Comparison of ENCODE assay signal across 8 mouse cellular contexts in the genomic region with DNA sequence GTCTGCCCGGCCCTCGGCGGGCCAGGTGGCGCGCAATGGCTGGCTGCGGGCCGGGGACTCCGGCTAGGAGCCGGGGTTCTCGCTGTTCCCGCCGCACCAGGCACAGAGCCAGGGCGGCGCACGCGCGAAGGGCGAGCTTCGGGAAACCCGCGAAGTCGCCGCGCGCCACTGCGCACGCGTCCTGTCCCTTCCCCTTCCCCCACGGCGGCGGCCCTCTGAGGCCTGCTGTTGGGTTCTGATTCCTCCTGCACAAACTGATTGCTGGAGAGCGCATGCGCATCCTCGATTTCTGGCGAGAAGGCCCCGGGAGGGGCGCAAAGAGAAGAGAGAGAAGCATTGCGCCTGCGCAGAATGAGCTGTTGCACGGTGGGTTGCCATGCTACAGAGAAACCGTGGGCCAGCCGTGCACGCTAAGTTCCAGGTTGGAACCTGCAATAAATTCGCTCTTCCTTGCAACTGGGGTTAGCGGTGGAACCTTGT. TPM values are rescaled to one million over a fixed set of nuclear protein-coding genes. Genes with fewer than 3 reads are reported as not detected.
DNase-seq lines count a peak whose midpoint lies in the region; ATAC-seq and TF ChIP-seq lines count a peak whose summit lies in the region.

No protein-coding gene starts in this region.

- peaks cover 8% of the 10 kb centered on the region for H3K4me1 ChIP-seq in cortical plate, adult 2 months (ENCODE audit: control insufficient read depth, insufficient read depth, low read length)
- H3K4me1 ChIP-seq in megakaryocyte, embryonic 14.5 days = peaks cover 67% of the 10 kb centered on the region

- H3K36me3 ChIP-seq in megakaryocyte, embryonic 14.5 days (replicated peaks; ENCODE audit: low read length) = peaks cover 29% of the 10 kb centered on the region

- peak; percentile 96 to 99 for DNase-seq in gastrocnemius, adult 8-10 months (ENCODE audit: low spot score in 2 of 2)
- DNase-seq in hindlimb bud, embryonic 11.5 days (ENCODE audit: extremely low spot score, low read depth, low spot score) = peak; percentile 100
- peak; percentile 95 to 99 for DNase-seq in left cerebral cortex, adult 8-10 months (ENCODE audit: low spot score in 2 of 2)
- peak; percentile 100 for DNase-seq in right cerebral cortex, postnatal 10 days (ENCODE audit: low spot score in 2 of 2)
- DNase-seq in urinary bladder, postnatal 36 days (ENCODE audit: low spot score in 2 of 2) = peak; percentile 96 to 99

- ATAC-seq in activated CD4-positive, CD25-positive, alpha-beta regulatory T cell, adult 4 months = peak; percentile 62

- no peaks in the 10 kb centered on the region for H3K9me3 ChIP-seq in megakaryocyte, embryonic 14.5 days

- peak overlapping the region; percentile 70 for H3K27ac ChIP-seq in cortical plate, adult 2 months (ENCODE audit: insufficient read depth, low read length)

- TF ChIP-seq POLR2A in cortical plate, adult 2 months (IDR thresholded peaks at IDR 0.05; ENCODE audit: extremely low read depth, insufficient read depth, low read length) = peak; percentile 65; the same call in 1 of the 2 replicates

- H3K4me3 ChIP-seq in cortical plate, adult 2 months (ENCODE audit: insufficient read depth, low read length) = peak overlapping the region; percentile 45
- peak overlapping the region; percentile 99 for H3K4me3 ChIP-seq in megakaryocyte, embryonic 14.5 days (replicated peaks)

- H3K27me3 ChIP-seq in megakaryocyte, embryonic 14.5 days (replicated peaks) = no peaks in the 10 kb centered on the region

- TF ChIP-seq CTCF in cortical plate, adult 2 months (IDR thresholded peaks at IDR 0.05; ENCODE audit: extremely low read depth, insufficient read depth, low read length) = no peak

RNA-seq across cellular contexts. Expression of gene Yjefn3, which starts 0.6 kb away (rescaled TPM):
- polyA plus RNA-seq in activated CD4-positive, CD25-positive, alpha-beta regulatory T cell, adult 4 months (2017; shearing (Covaris generic)) = under 1 TPM in 1 of 2 experiments, not detected in 1; 0.82 TPM
- polyA plus RNA-seq in cortical plate, adult 2 months (2012; rRNA removed) = 34.2 and 35.7 TPM in 2 replicates
- total RNA-seq in gastrocnemius, adult 8-10 months (2022) = 10 to 100 TPM in 3 of 4 experiments, 1 to 10 TPM in 1; 8.2 to 10.8 (median 10.5) TPM
- 10 to 100 TPM; 20.2 to 30.4 (median 21.7) TPM for total RNA-seq in left cerebral cortex, adult 8-10 months (2022)
- 4.7 and 13.7 TPM in 2 replicates for polyA plus RNA-seq in megakaryocyte, embryonic 14.5 days (2012; ENCODE audit: insufficient read depth, low replicate concordance)

RNA-seq across cellular contexts. Expression of gene Ndufa13, which starts 0.7 kb away (rescaled TPM):
- 100 to 1,000 TPM; 231 to 276 TPM for polyA plus RNA-seq in activated CD4-positive, CD25-positive, alpha-beta regulatory T cell, adult 4 months (2017; shearing (Covaris generic))
- polyA plus RNA-seq in cortical plate, adult 2 months (2012; rRNA removed) = 182 and 184 TPM in 2 replicates
- 100 to 1,000 TPM; 248 to 328 (median 285) TPM for total RNA-seq in gastrocnemius, adult 8-10 months (2022)
- total RNA-seq in left cerebral cortex, adult 8-10 months (2022) = 100 to 1,000 TPM; 102 to 149 (median 131) TPM
- polyA plus RNA-seq in megakaryocyte, embryonic 14.5 days (2012; ENCODE audit: insufficient read depth, low replicate concordance) = 31.7 and 195 TPM in 2 replicates

RNA-seq across cellular contexts. Expression of gene Tssk6, which starts 1.1 kb away (rescaled TPM):
- polyA plus RNA-seq in activated CD4-positive, CD25-positive, alpha-beta regulatory T cell, adult 4 months (2017; shearing (Covaris generic)) = not detected
- 0.29 and 0.40 TPM in 2 replicates for polyA plus RNA-seq in cortical plate, adult 2 months (2012; rRNA removed)
- total RNA-seq in gastrocnemius, adult 8-10 months (2022) = not detected
- total RNA-seq in left cerebral cortex, adult 8-10 months (2022) = under 1 TPM in 1 of 4 experiments, not detected in 3; 0.28 TPM
- 1.3 and 5.3 TPM in 2 replicates for polyA plus RNA-seq in megakaryocyte, embryonic 14.5 days (2012; ENCODE audit: insufficient read depth, low replicate concordance)

RNA-seq across cellular contexts. Expression of gene Cilp2, which starts 15.6 kb away (rescaled TPM):
- not detected for polyA plus RNA-seq in activated CD4-positive, CD25-positive, alpha-beta regulatory T cell, adult 4 months (2017; shearing (Covaris generic))
- polyA plus RNA-seq in cortical plate, adult 2 months (2012; rRNA removed) = 0.89 and 1.4 TPM in 2 replicates
- 1 to 10 TPM; 1.2 to 6.0 (median 2.1) TPM for total RNA-seq in gastrocnemius, adult 8-10 months (2022)
- under 1 TPM; 0.54 to 0.79 (median 0.65) TPM for total RNA-seq in left cerebral cortex, adult 8-10 months (2022)
- polyA plus RNA-seq in megakaryocyte, embryonic 14.5 days (2012; ENCODE audit: insufficient read depth, low replicate concordance) = 0.20 TPM in 1 of 2 replicates, not detected in the other

Comparison
In these comparisons a context has a peak if more than half of its experiments do, and no peak if none do; other contexts are left out.
1. Peak in every context shown above with its lines: DNase-seq, ATAC-seq, H3K4me3 ChIP-seq and H3K27ac ChIP-seq.